Mouse (Mus musculus) neutrophil, adult 65 days (primary cell): Measurements from ENCODE around the gene Pdzd8. TPM values are rescaled to one million over a fixed set of nuclear protein-coding genes. Genes with fewer than 3 reads are reported as not detected.

ENCODE experiments used
- total RNA-seq: library from RNA; stranded (reverse); gene quantifications from 2 replicates; pipeline ENCODE4 v1.2.4, GENCODE M21; 2023

The Pdzd8 gene
- 75.0 and 104 TPM in 2 replicates for total RNA-seq

DNA sequence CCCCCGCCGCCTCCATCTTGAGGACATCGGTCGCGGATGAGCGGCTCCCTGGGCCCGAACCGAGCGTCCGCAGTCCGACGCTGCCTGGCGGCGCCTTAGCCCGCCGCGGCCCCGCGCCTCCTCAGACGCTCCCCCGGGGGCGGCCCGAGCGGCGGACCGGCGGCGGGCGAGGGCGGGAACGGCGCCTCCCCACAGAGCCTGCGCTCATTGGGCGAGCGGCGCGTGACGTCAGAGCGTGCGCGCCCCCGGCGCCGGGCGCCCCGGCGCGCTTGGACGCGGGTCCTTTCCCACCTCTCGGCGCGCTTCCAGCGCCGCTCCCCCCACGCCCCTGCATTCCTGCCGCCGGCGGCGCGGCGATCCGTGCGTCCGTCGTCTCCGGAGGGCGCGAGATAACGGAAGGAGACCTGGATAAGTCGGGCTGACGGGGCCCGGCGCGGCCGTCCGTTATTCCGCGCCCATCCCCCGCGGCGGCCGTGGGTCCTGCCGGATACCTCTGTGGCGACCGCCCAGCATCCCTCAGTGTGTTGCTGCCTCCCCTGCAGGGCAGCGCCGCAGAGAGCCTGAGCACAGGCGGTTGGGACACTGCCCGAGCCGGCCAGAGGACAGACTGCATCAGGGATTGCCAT, at the start of gene Pdzd8:
Gene Pdzd8 (minus strand): TSS at position 123 of the 626 bp plus-strand sequence.

DNA sequence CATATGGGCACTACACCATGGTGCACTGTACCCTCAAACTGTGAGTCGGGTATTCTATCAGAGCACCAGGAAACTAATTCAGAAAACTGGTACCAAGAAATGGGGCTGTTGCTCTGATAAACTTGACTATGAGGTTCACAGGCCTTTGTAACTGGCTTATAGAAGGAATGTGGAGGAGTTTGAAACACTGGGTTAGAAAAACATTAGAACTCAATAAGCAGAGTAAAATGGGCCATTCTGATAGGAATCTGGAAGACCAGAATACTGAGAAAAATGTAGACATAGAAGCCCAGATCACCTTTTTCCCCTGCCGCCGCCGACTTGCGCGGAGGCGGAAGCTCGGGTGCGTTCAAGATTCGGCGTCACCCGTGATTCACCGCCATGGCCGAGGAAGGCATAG, 23.6 kb downstream of the Pdzd8 start, which contains the start of gene Rps12-ps3:
Gene Rps12-ps3 (plus strand): TSS at position 301 of the 400 bp plus-strand sequence.

DNA sequence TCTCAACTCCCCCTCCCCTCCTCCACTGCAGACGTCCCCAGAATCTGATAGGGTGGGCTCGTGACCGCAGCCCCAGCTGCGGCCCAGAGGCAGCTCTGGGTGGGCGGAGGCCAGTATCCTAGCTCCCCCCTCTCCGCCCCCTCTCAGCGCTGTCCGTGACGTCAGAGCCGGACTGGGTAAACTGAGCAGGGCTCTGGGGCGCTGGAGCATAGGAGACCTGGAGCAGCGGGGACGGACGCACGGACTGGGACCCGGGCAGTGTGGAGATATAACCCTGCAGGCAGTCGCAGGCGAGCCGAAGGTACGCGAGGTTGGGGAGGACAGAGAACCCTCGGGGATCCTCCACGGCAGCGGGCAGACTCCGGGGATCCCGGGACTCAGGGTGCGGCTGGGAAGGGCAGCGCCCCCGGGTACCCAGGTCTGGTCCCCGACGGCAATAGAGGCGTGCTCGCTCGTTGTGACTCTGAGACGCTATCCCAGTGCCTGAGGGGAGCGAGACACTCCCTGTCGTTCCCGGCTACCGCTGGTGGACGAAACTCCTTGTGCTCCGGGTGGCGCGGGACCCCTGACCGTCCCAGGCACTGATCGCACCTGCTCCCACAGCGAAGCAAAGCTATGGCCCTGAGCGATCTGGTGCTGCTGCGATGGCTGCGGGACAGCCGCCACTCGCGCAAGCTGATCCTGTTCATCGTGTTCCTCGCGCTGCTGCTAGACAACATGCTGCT, 84.7 kb downstream of the Pdzd8 start, which contains the start of gene Slc18a2:
Gene Slc18a2 (plus strand): TSS at position 179 of the 725 bp plus-strand sequence.

Other genes starting within 250 kb of the Pdzd8 start
- gene Vax1, start 175.7 kb downstream of the Pdzd8 start, total RNA-seq: not detected in 2 replicates
- not detected in 2 replicates for gene Kcnk18, start 126.6 kb downstream of the Pdzd8 start, total RNA-seq
- gene Slc18a2, start 84.9 kb downstream of the Pdzd8 start, total RNA-seq: 0.86 and 1.1 TPM in 2 replicates
- 174 and 342 TPM in 2 replicates for gene Rps12-ps3, start 23.5 kb downstream of the Pdzd8 start, total RNA-seq
- gene Emx2, start 112.6 kb upstream of the Pdzd8 start, total RNA-seq: not detected in 2 replicates